Comparison of ENCODE assay signal across 8 mouse cellular contexts in the genomic region with DNA sequence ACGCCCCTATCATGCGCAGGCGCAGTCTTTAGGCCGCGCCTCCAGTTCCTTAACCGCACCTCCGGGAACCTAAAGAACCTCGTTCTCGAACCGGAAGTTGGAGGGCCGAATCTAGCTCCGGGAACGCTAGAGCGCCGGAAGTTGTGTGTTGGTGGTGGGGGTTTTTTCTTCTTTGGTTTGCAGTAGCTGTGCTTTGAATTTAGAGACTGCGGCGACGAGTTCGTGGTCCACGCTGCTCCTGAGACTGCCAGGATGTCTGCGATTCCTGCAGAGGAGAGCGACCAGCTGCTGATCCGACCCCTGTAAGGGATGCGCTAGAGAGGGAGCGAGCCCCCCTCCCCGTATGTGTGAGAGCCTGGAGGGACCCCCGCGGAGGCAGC. TPM values are rescaled to one million over a fixed set of nuclear protein-coding genes. Genes with fewer than 3 reads are reported as not detected.
A peak's percentile ranks its signal among the peaks of the same experiment; 100 is the strongest.
DNase-seq lines count a peak whose midpoint lies in the region; ATAC-seq and TF ChIP-seq lines count a peak whose summit lies in the region.

Gene Itgb1bp1 (minus strand): TSS at position 42 of the 380 bp plus-strand sequence.

- peak within 1 kb of the TSS; percentile 77 for H3K9ac ChIP-seq in hindbrain, postnatal 0 days (replicated peaks; ENCODE audit: low read length)

- H3K27ac ChIP-seq in cortical plate, adult 2 months (ENCODE audit: insufficient read depth, low read length), result peak within 1 kb of the TSS; percentile 91
- peak within 1 kb of the TSS; percentile 88 for H3K27ac ChIP-seq in hindbrain, postnatal 0 days

- no peak for TF ChIP-seq CTCF in cortical plate, adult 2 months (IDR thresholded peaks at IDR 0.05; ENCODE audit: extremely low read depth, insufficient read depth, low read length)
- TF ChIP-seq CTCF in hindbrain, postnatal 0 days (IDR thresholded peaks at IDR 0.05; ENCODE audit: low read depth), result no peak; the same call in 1 of the 2 replicates

- H3K4me2 ChIP-seq in hindbrain, postnatal 0 days (ENCODE audit: low read depth, low read length), result peak within 1 kb of the TSS; percentile 91

- TF ChIP-seq POLR2A in cortical plate, adult 2 months (IDR thresholded peaks at IDR 0.05; ENCODE audit: extremely low read depth, insufficient read depth, low read length), result peak; percentile 48; the same call in 1 of the 2 replicates

- no peaks in the 10 kb centered on the region for H3K9me3 ChIP-seq in hindbrain, postnatal 0 days (ENCODE audit: low read length)

- H3K4me1 ChIP-seq in cortical plate, adult 2 months (ENCODE audit: control insufficient read depth, insufficient read depth, low read length), result peaks cover 6% of the 10 kb centered on the region
- no peaks in the 10 kb centered on the region for H3K4me1 ChIP-seq in hindbrain, postnatal 0 days (ENCODE audit: insufficient read depth, low read length)

- peak within 1 kb of the TSS; percentile 97 for H3K4me3 ChIP-seq in cortical plate, adult 2 months (ENCODE audit: insufficient read depth, low read length)
- H3K4me3 ChIP-seq in hindbrain, postnatal 0 days (ENCODE audit: low read length), result peak within 1 kb of the TSS; percentile 85

- DNase-seq in adrenal gland, adult (ENCODE audit: inconsistent age in 2 of 2, low spot score in 1 of 2), result peak; percentile 99 to 100
- DNase-seq in gastrocnemius, adult 8-10 months (ENCODE audit: low spot score in 2 of 2), result peak; percentile 98 to 99
- DNase-seq in hindbrain, postnatal 0 days (ENCODE audit: low spot score), result peak; percentile 100
- DNase-seq in left cerebral cortex, adult 18-20 months (ENCODE audit: low spot score in 2 of 2), result peak; percentile 99
- peak; percentile 99 for DNase-seq in lung, postnatal 4 days
- peak; percentile 99 for DNase-seq in right cerebral cortex, adult 18-20 months
- DNase-seq in urinary bladder, postnatal 14 days (ENCODE audit: low spot score), result peak; percentile 99

- H3K36me3 ChIP-seq in hindbrain, postnatal 0 days (ENCODE audit: insufficient read depth, low read length), result peaks cover 4% of the 10 kb centered on the region; the same call in 1 of the 2 replicates

- 1% methylated on average over 28 of the region's 28 CpGs for WGBS in hindbrain, postnatal 0 days

- peak; percentile 96 for ATAC-seq in hindbrain, postnatal 0 days

- H3K27me3 ChIP-seq in hindbrain, postnatal 0 days (ENCODE audit: insufficient read depth, low read length), result no peaks in the 10 kb centered on the region

RNA-seq across cellular contexts. Expression of gene Itgb1bp1, which starts in this region (rescaled TPM):
- 31.0 and 34.9 TPM in 2 replicates for polyA plus RNA-seq in cortical plate, adult 2 months (2012; rRNA removed)
- total RNA-seq in gastrocnemius, adult 8-10 months (2022), result 10 to 100 TPM; 40.3 to 53.1 (median 47.7) TPM
- total RNA-seq in hindbrain, postnatal 0 days (2014; rRNA removed), result 20.8 and 21.1 TPM in 2 replicates
- 37.0 and 38.5 TPM in 2 replicates for polyA plus RNA-seq in hindbrain, postnatal 0 days (2015; fragmentation: Nextera tagmentation; extraction: Ambion mirVana)
- 10 to 100 TPM; 41.1 to 43.1 TPM for total RNA-seq in left cerebral cortex, adult 18-20 months (2021)

Comparison
In these comparisons a context has a peak if more than half of its experiments do, and no peak if none do; other contexts are left out.
1. Peak in every context shown above with its lines: DNase-seq, ATAC-seq, H3K4me3 ChIP-seq and H3K27ac ChIP-seq.